ENCODE assay signal across 10 mouse cellular contexts in the genomic region with DNA sequence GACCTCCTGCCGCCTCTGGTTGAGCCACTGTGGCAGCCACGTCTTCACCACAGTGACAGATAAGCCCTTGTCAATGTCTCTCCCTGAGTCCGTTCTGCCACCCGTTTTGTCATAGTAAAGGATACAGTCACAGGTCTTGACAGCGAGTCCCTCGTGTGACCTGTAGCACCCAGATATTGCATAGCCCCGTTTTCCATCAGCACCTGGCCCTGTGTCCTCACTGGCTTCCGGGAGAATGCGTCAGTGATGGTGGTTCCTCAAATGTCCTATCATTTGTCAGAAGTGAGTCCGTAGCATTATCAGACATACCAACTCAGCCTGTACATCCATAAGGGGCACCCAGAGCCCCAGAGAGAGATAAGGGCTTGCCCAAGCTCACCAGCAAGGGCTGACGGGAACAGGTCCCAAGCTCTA. TPM values are rescaled to one million over a fixed set of nuclear protein-coding genes. Genes with fewer than 3 reads are reported as not detected.
DNase-seq lines count a peak whose midpoint lies in the region; ATAC-seq and TF ChIP-seq lines count a peak whose summit lies in the region.
"Had no signal": no experiment of that assay in that cellular context is flagged by ENCODE, and none has a peak within 500 bp of the region (broad histone marks: within the 10 kb centered on the region; RNA-seq: fewer than 3 reads in every experiment).

No protein-coding gene starts in this region.

- H3K27me3 ChIP-seq in lung, embryonic 14.5 days (ENCODE audit: insufficient read depth, low read length) = no peaks in the 10 kb centered on the region
- no peaks in the 10 kb centered on the region for H3K27me3 ChIP-seq in midbrain, embryonic 13.5 days
- H3K27me3 ChIP-seq: hindbrain, embryonic 13.5 days had no signal

- 69% methylated on average over 11 of the region's 11 CpGs for WGBS in lung, embryonic 14.5 days
- 86% methylated on average over 11 of the region's 11 CpGs for WGBS in midbrain, embryonic 13.5 days

- no peak overlapping the region for H3K4me3 ChIP-seq in lung, embryonic 14.5 days (ENCODE audit: low read depth, low read length)
- no peak overlapping the region for H3K4me3 ChIP-seq in midbrain, embryonic 13.5 days (replicated peaks)
- H3K4me3 ChIP-seq: hindbrain, embryonic 13.5 days had no signal

- no peak for DNase-seq in lung, embryonic 14.5 days
- DNase-seq in lung, postnatal 36 days = no peak
- peak; percentile 60 for DNase-seq in c-Kit-negative CD71-positive TER-119-positive erythroid progenitor cells, embryonic 14.5 days (ENCODE audit: low read depth, low spot score)
- DNase-seq in adrenal gland, postnatal 14 days = no peak
- no peak for DNase-seq in right cerebral cortex, postnatal 14 days

- H3K9me3 ChIP-seq in lung, embryonic 14.5 days (ENCODE audit: low read depth, low read length) = no peaks in the 10 kb centered on the region
- no peaks in the 10 kb centered on the region for H3K9me3 ChIP-seq in midbrain, embryonic 13.5 days
- H3K9me3 ChIP-seq: hindbrain, embryonic 13.5 days had no signal

- H3K9ac ChIP-seq in lung, embryonic 14.5 days = no peak overlapping the region
- no peak overlapping the region for H3K9ac ChIP-seq in midbrain, embryonic 13.5 days (replicated peaks)
- H3K9ac ChIP-seq: hindbrain, embryonic 13.5 days had no signal

- peaks cover 40% of the 10 kb centered on the region for H3K36me3 ChIP-seq in lung, embryonic 14.5 days (ENCODE audit: insufficient read depth)
- peaks cover 44% of the 10 kb centered on the region for H3K36me3 ChIP-seq in midbrain, embryonic 13.5 days

- peaks cover 4% of the 10 kb centered on the region; the same call in 1 of the 2 replicates for H3K4me1 ChIP-seq in lung, embryonic 14.5 days (ENCODE audit: insufficient read depth)
- 0 out of 2 replicates have a peak, but pooled peaks cover 3% of the 10 kb centered on the region for H3K4me1 ChIP-seq in midbrain, embryonic 13.5 days (replicated peaks)

- TF ChIP-seq CTCF in lung, embryonic 14.5 days (IDR thresholded peaks at IDR 0.05; ENCODE audit: low read depth) = no peak

- H3K4me2 ChIP-seq in lung, embryonic 14.5 days = 0 out of 2 replicates have a peak overlapping the region, but pooled peaks have one; percentile 10
- no peak overlapping the region for H3K4me2 ChIP-seq in midbrain, embryonic 13.5 days (replicated peaks)
- H3K4me2 ChIP-seq: hindbrain, embryonic 13.5 days had no signal

- ATAC-seq in lung, embryonic 14.5 days (ENCODE audit: insufficient read depth) = no peak
- peak; percentile 1 to 18; a peak in 1 of 4 replicates for ATAC-seq in hematopoietic stem cell, adult 5-6 weeks (replicated peaks in 1 of 2; ENCODE audit: insufficient read depth in 1 of 2, low FRiP score in 2 of 2, low TSS enrichment in 1 of 2, low read depth in 1 of 2, poor library complexity in 2 of 2, severe bottlenecking in 2 of 2)
- peak; percentile 63 for ATAC-seq in megakaryocyte-erythroid progenitor cell, adult 5-6 weeks (replicated peaks; ENCODE audit: low FRiP score, low TSS enrichment, poor library complexity, severe bottlenecking)
- no peak for ATAC-seq in midbrain, embryonic 13.5 days
- ATAC-seq: forebrain, embryonic 16.5 days had no signal

- H3K27ac ChIP-seq in lung, embryonic 14.5 days (ENCODE audit: low read depth) = peak overlapping the region; percentile 82
- H3K27ac ChIP-seq in midbrain, embryonic 13.5 days = no peak overlapping the region
- H3K27ac ChIP-seq: hindbrain, embryonic 13.5 days had no signal

RNA-seq across cellular contexts. Expression of a gene that starts 38.7 kb away (rescaled TPM):
- polyA plus RNA-seq in lung, embryonic 14.5 days (2014; fragmentation: Nextera tagmentation; extraction: Ambion mirVana) = 201 and 224 TPM in 2 replicates
- 116 and 160 TPM in 2 replicates for total RNA-seq in hematopoietic stem cell, adult 5-6 weeks (2017)
- total RNA-seq in megakaryocyte-erythroid progenitor cell, adult 5-6 weeks (2014; fragmentation: Nextera tagmentation) = 346 and 399 TPM in 2 replicates
- total RNA-seq in megakaryocyte-erythroid progenitor cell, adult 5-6 weeks (2017) = 181 and 189 TPM in 2 replicates
- 120 and 136 TPM in 2 replicates for total RNA-seq in adrenal gland, postnatal 14 days (2021)
- 211 and 246 TPM in 2 replicates for polyA plus RNA-seq in midbrain, embryonic 13.5 days (2015; fragmentation: Nextera tagmentation; extraction: Ambion mirVana)

RNA-seq across cellular contexts. Expression of a gene that starts 41.8 kb away (rescaled TPM):
- 128 and 133 TPM in 2 replicates for polyA plus RNA-seq in lung, embryonic 14.5 days (2014; fragmentation: Nextera tagmentation; extraction: Ambion mirVana)
- 62.0 and 66.9 TPM in 2 replicates for total RNA-seq in hematopoietic stem cell, adult 5-6 weeks (2017)
- 77.8 and 83.9 TPM in 2 replicates for total RNA-seq in megakaryocyte-erythroid progenitor cell, adult 5-6 weeks (2014; fragmentation: Nextera tagmentation)
- 79.0 and 86.0 TPM in 2 replicates for total RNA-seq in megakaryocyte-erythroid progenitor cell, adult 5-6 weeks (2017)
- 95.7 and 116 TPM in 2 replicates for total RNA-seq in adrenal gland, postnatal 14 days (2021)
- 95.1 and 108 TPM in 2 replicates for polyA plus RNA-seq in midbrain, embryonic 13.5 days (2015; fragmentation: Nextera tagmentation; extraction: Ambion mirVana)

Comparison
In these comparisons a context has a peak if more than half of its experiments do, and no peak if none do; other contexts are left out.
1. ATAC-seq: peak in hematopoietic stem cell, adult 5-6 weeks (2 of 2) and megakaryocyte-erythroid progenitor cell, adult 5-6 weeks (single experiment); none in lung, embryonic 14.5 days (single experiment) and midbrain, embryonic 13.5 days (single experiment).